Mouse (Mus musculus): ENCODE data around the gene Krt8. TPM values are rescaled to one million over a fixed set of nuclear protein-coding genes. Genes with fewer than 3 reads are reported as not detected.

Krt8 gene
- polyA plus RNA-seq (2012; rRNA removed) = 9.3 and 16.7 TPM in 2 replicates

GRCm38 (mm10) chr15:102004189-102004588, at the start of gene Krt8:
TSS of gene Krt8 (minus strand) at chr15:102004482.
- Histone ChIP-seq H3K27me3 (ENCODE audit: control insufficient read depth, insufficient read depth, low read length) (no peaks in the 10 kb centered on the region), H3K36me3 (ENCODE audit: control insufficient read depth, insufficient read depth, low read length) (no peaks in the 10 kb centered on the region), H3K27ac (ENCODE audit: control insufficient read depth, insufficient read depth, low read depth, low read length) (no peak within 1 kb of the TSS), H3K4me3 (ENCODE audit: control insufficient read depth, low read depth, low read length) (peak within 1 kb of the TSS; percentile 64), H3K4me1 (ENCODE audit: control insufficient read depth, insufficient read depth, low read length) (peaks cover 7% of the 10 kb centered on the region)
- TF ChIP-seq CTCF (IDR thresholded peaks at IDR 0.05; ENCODE audit: control insufficient read depth, insufficient read depth, insufficient replicate concordance, low read depth, low read length) (no peak), POLR2A (IDR thresholded peaks at IDR 0.05; ENCODE audit: control insufficient read depth, low read depth, low read length) (no peak)

GRCm38 (mm10) chr15:102051920-102052683, 47.8 kb upstream of the Krt8 start:
- no peak for TF ChIP-seq CTCF (IDR thresholded peaks at IDR 0.05; ENCODE audit: control insufficient read depth, insufficient read depth, insufficient replicate concordance, low read depth, low read length)
- no peak for TF ChIP-seq POLR2A (IDR thresholded peaks at IDR 0.05; ENCODE audit: control insufficient read depth, low read depth, low read length)
- Histone ChIP-seq H3K36me3 (ENCODE audit: control insufficient read depth, insufficient read depth, low read length) (no peaks in the 10 kb centered on the region), H3K27me3 (ENCODE audit: control insufficient read depth, insufficient read depth, low read length) (no peaks in the 10 kb centered on the region), H3K4me1 (ENCODE audit: control insufficient read depth, insufficient read depth, low read length) (peaks cover 4% of the 10 kb centered on the region; the same call in 1 of the 2 replicates), H3K27ac (ENCODE audit: control insufficient read depth, insufficient read depth, low read depth, low read length) (no peak overlapping the region), H3K4me3 (ENCODE audit: control insufficient read depth, low read depth, low read length) (peak overlapping the region; percentile 65)

GRCm38 (mm10) chr15:102049871-102050270, 45.6 kb upstream of the Krt8 start:
- Histone ChIP-seq H3K27ac (ENCODE audit: control insufficient read depth, insufficient read depth, low read depth, low read length) (no peak overlapping the region), H3K27me3 (ENCODE audit: control insufficient read depth, insufficient read depth, low read length) (no peaks in the 10 kb centered on the region), H3K4me1 (ENCODE audit: control insufficient read depth, insufficient read depth, low read length) (peaks cover 4% of the 10 kb centered on the region; the same call in 1 of the 2 replicates), H3K36me3 (ENCODE audit: control insufficient read depth, insufficient read depth, low read length) (no peaks in the 10 kb centered on the region), H3K4me3 (ENCODE audit: control insufficient read depth, low read depth, low read length) (no peak overlapping the region)
- TF ChIP-seq POLR2A (IDR thresholded peaks at IDR 0.05; ENCODE audit: control insufficient read depth, low read depth, low read length) (no peak), CTCF (IDR thresholded peaks at IDR 0.05; ENCODE audit: control insufficient read depth, insufficient read depth, insufficient replicate concordance, low read depth, low read length) (no peak)

GRCm38 (mm10) chr15:102048006-102048405, 43.7 kb upstream of the Krt8 start:
- H3K4me1 ChIP-seq (ENCODE audit: control insufficient read depth, insufficient read depth, low read length) = peaks cover 4% of the 10 kb centered on the region; the same call in 1 of the 2 replicates
- H3K4me3 ChIP-seq (ENCODE audit: control insufficient read depth, low read depth, low read length) = no peak overlapping the region
- no peak overlapping the region for H3K27ac ChIP-seq (ENCODE audit: control insufficient read depth, insufficient read depth, low read depth, low read length)
- H3K36me3 ChIP-seq (ENCODE audit: control insufficient read depth, insufficient read depth, low read length) = no peaks in the 10 kb centered on the region
- no peaks in the 10 kb centered on the region for H3K27me3 ChIP-seq (ENCODE audit: control insufficient read depth, insufficient read depth, low read length)
- no peak for TF ChIP-seq CTCF (IDR thresholded peaks at IDR 0.05; ENCODE audit: control insufficient read depth, insufficient read depth, insufficient replicate concordance, low read depth, low read length)
- no peak for TF ChIP-seq POLR2A (IDR thresholded peaks at IDR 0.05; ENCODE audit: control insufficient read depth, low read depth, low read length)

- TF ChIP-seq CTCF (IDR thresholded peaks at IDR 0.05; ENCODE audit: control insufficient read depth, insufficient read depth, insufficient replicate concordance, low read depth, low read length) (no peak), POLR2A (IDR thresholded peaks at IDR 0.05; ENCODE audit: control insufficient read depth, low read depth, low read length) (no peak)
- Histone ChIP-seq H3K36me3 (ENCODE audit: control insufficient read depth, insufficient read depth, low read length) (no peaks in the 10 kb centered on the region), H3K27me3 (ENCODE audit: control insufficient read depth, insufficient read depth, low read length) (no peaks in the 10 kb centered on the region), H3K4me1 (ENCODE audit: control insufficient read depth, insufficient read depth, low read length) (peaks cover 4% of the 10 kb centered on the region), H3K4me3 (ENCODE audit: control insufficient read depth, low read depth, low read length) (no peak overlapping the region), H3K27ac (ENCODE audit: control insufficient read depth, insufficient read depth, low read depth, low read length) (no peak overlapping the region)
These were observed 41.4 kb upstream of the Krt8 start for GRCm38 (mm10) chr15:102045691-102046090.

GRCm38 (mm10) chr15:102044745-102045144, 40.5 kb upstream of the Krt8 start:
- Histone ChIP-seq H3K4me3 (ENCODE audit: control insufficient read depth, low read depth, low read length) (no peak overlapping the region), H3K27me3 (ENCODE audit: control insufficient read depth, insufficient read depth, low read length) (no peaks in the 10 kb centered on the region), H3K27ac (ENCODE audit: control insufficient read depth, insufficient read depth, low read depth, low read length) (no peak overlapping the region), H3K4me1 (ENCODE audit: control insufficient read depth, insufficient read depth, low read length) (peaks cover 4% of the 10 kb centered on the region), H3K36me3 (ENCODE audit: control insufficient read depth, insufficient read depth, low read length) (no peaks in the 10 kb centered on the region)
- TF ChIP-seq CTCF (IDR thresholded peaks at IDR 0.05; ENCODE audit: control insufficient read depth, insufficient read depth, insufficient replicate concordance, low read depth, low read length) = no peak
- TF ChIP-seq POLR2A (IDR thresholded peaks at IDR 0.05; ENCODE audit: control insufficient read depth, low read depth, low read length) = no peak

GRCm38 (mm10) chr15:102041951-102042350, 37.7 kb upstream of the Krt8 start:
- Histone ChIP-seq H3K4me3 (ENCODE audit: control insufficient read depth, low read depth, low read length) (no peak overlapping the region), H3K27ac (ENCODE audit: control insufficient read depth, insufficient read depth, low read depth, low read length) (no peak overlapping the region), H3K4me1 (ENCODE audit: control insufficient read depth, insufficient read depth, low read length) (peaks cover 4% of the 10 kb centered on the region), H3K36me3 (ENCODE audit: control insufficient read depth, insufficient read depth, low read length) (no peaks in the 10 kb centered on the region), H3K27me3 (ENCODE audit: control insufficient read depth, insufficient read depth, low read length) (no peaks in the 10 kb centered on the region)
- TF ChIP-seq CTCF (IDR thresholded peaks at IDR 0.05; ENCODE audit: control insufficient read depth, insufficient read depth, insufficient replicate concordance, low read depth, low read length) (no peak), POLR2A (IDR thresholded peaks at IDR 0.05; ENCODE audit: control insufficient read depth, low read depth, low read length) (no peak)

All from testis, adult 2 months (tissue).